Mouse (Mus musculus): Measurements from ENCODE around the gene Cers6. TPM values are rescaled to one million over a fixed set of nuclear protein-coding genes. Genes with fewer than 3 reads are reported as not detected.

Gene Cers6
- polyA plus RNA-seq, 1 experiment = 23.8 TPM

- TF ChIP-seq CTCF (IDR thresholded peaks at IDR 0.05; ENCODE audit: control insufficient read depth, insufficient read depth, low read length) (no peak), POLR2A (IDR thresholded peaks at IDR 0.05; ENCODE audit: borderline replicate concordance, control insufficient read depth, low read depth, low read length) (no peak)
- WGBS = 81% methylated on average over 10 of the region's 10 CpGs
- no peak overlapping the region for H3K27ac ChIP-seq (ENCODE audit: control insufficient read depth, insufficient read depth, low read depth, low read length, poor library complexity)
Measured at GRCm38 (mm10) chr2:69113829-69114547, 252.7 kb downstream of the Cers6 start.

GRCm38 (mm10) chr2:69115921-69116320, 254.7 kb downstream of the Cers6 start:
- no peak for TF ChIP-seq POLR2A (IDR thresholded peaks at IDR 0.05; ENCODE audit: borderline replicate concordance, control insufficient read depth, low read depth, low read length)
- no peak for TF ChIP-seq CTCF (IDR thresholded peaks at IDR 0.05; ENCODE audit: control insufficient read depth, insufficient read depth, low read length)
- Histone ChIP-seq H3K4me1 (ENCODE audit: control insufficient read depth, insufficient read depth, low read length) (no peaks in the 10 kb centered on the region; the same call in 1 of the 2 replicates), H3K4me3 (replicated peaks; ENCODE audit: control insufficient read depth, low read depth, low read length) (no peak overlapping the region), H3K27ac (ENCODE audit: control insufficient read depth, insufficient read depth, low read depth, low read length, poor library complexity) (no peak overlapping the region)
- 81% methylated on average over 3 of the region's 3 CpGs for WGBS

More at GRCm38 (mm10) chr2:69113829-69114547, 252.7 kb downstream of the Cers6 start:
- Histone ChIP-seq H3K4me1 (ENCODE audit: control insufficient read depth, insufficient read depth, low read length) (no peaks in the 10 kb centered on the region; the same call in 1 of the 2 replicates), H3K4me3 (replicated peaks; ENCODE audit: control insufficient read depth, low read depth, low read length) (no peak overlapping the region)

GRCm38 (mm10) chr2:69116767-69117166, 255.5 kb downstream of the Cers6 start:
- Histone ChIP-seq H3K4me1 (ENCODE audit: control insufficient read depth, insufficient read depth, low read length) (no peaks in the 10 kb centered on the region; the same call in 1 of the 2 replicates), H3K27ac (ENCODE audit: control insufficient read depth, insufficient read depth, low read depth, low read length, poor library complexity) (no peak overlapping the region), H3K4me3 (replicated peaks; ENCODE audit: control insufficient read depth, low read depth, low read length) (no peak overlapping the region)
- WGBS = 71% methylated on average over 4 of the region's 4 CpGs
- TF ChIP-seq POLR2A (IDR thresholded peaks at IDR 0.05; ENCODE audit: borderline replicate concordance, control insufficient read depth, low read depth, low read length) (no peak), CTCF (IDR thresholded peaks at IDR 0.05; ENCODE audit: control insufficient read depth, insufficient read depth, low read length) (no peak)

DNA sequence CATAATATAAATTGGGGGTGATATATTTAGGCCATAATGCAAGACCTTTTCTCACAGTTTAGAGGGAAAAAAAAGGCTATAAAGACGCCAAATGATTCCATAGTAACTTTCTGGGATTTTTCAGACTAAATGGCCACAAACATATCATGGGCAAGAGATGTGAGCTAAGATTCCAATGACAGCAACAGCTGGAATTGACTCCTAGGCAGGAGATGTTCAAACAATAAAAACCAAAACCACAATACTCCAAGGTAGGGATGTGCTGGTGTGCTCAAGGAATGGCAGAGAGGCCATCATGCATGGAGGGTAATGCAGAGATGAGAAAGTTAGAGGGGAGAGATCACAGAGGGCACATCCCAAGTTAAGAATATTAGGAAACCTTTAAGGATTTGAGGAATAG, 257.8 kb downstream of the Cers6 start:
- WGBS = 75% methylated on average over 1 of the region's 1 CpGs
- H3K27ac ChIP-seq (ENCODE audit: control insufficient read depth, insufficient read depth, low read depth, low read length, poor library complexity) = no peak overlapping the region
- H3K4me3 ChIP-seq (replicated peaks; ENCODE audit: control insufficient read depth, low read depth, low read length) = no peak overlapping the region
- TF ChIP-seq POLR2A (IDR thresholded peaks at IDR 0.05; ENCODE audit: borderline replicate concordance, control insufficient read depth, low read depth, low read length) (no peak), CTCF (IDR thresholded peaks at IDR 0.05; ENCODE audit: control insufficient read depth, insufficient read depth, low read length) (no peak)
- H3K4me1 ChIP-seq (ENCODE audit: control insufficient read depth, insufficient read depth, low read length) = no peaks in the 10 kb centered on the region; the same call in 1 of the 2 replicates

GRCm38 (mm10) chr2:69119718-69120117, 258.5 kb downstream of the Cers6 start:
- Histone ChIP-seq H3K4me3 (replicated peaks; ENCODE audit: control insufficient read depth, low read depth, low read length) (no peak overlapping the region), H3K27ac (ENCODE audit: control insufficient read depth, insufficient read depth, low read depth, low read length, poor library complexity) (no peak overlapping the region), H3K4me1 (ENCODE audit: control insufficient read depth, insufficient read depth, low read length) (no peaks in the 10 kb centered on the region; the same call in 1 of the 2 replicates)
- 69% methylated on average over 2 of the region's 2 CpGs for WGBS
- TF ChIP-seq CTCF (IDR thresholded peaks at IDR 0.05; ENCODE audit: control insufficient read depth, insufficient read depth, low read length) (no peak), POLR2A (IDR thresholded peaks at IDR 0.05; ENCODE audit: borderline replicate concordance, control insufficient read depth, low read depth, low read length) (no peak)

- Histone ChIP-seq H3K4me3 (replicated peaks; ENCODE audit: control insufficient read depth, low read depth, low read length) (no peak overlapping the region), H3K27ac (ENCODE audit: control insufficient read depth, insufficient read depth, low read depth, low read length, poor library complexity) (no peak overlapping the region), H3K4me1 (ENCODE audit: control insufficient read depth, insufficient read depth, low read length) (no peaks in the 10 kb centered on the region; the same call in 1 of the 2 replicates)
- no peak for TF ChIP-seq CTCF (IDR thresholded peaks at IDR 0.05; ENCODE audit: control insufficient read depth, insufficient read depth, low read length)
- no peak for TF ChIP-seq POLR2A (IDR thresholded peaks at IDR 0.05; ENCODE audit: borderline replicate concordance, control insufficient read depth, low read depth, low read length)
- WGBS = 75% methylated on average over 4 of the region's 4 CpGs
Measured at GRCm38 (mm10) chr2:69121681-69122080, 260.4 kb downstream of the Cers6 start.

- H3K4me1 ChIP-seq (ENCODE audit: control insufficient read depth, insufficient read depth, low read length) = peaks cover 5% of the 10 kb centered on the region
- TF ChIP-seq CTCF (IDR thresholded peaks at IDR 0.05; ENCODE audit: control insufficient read depth, insufficient read depth, low read length) (no peak), POLR2A (IDR thresholded peaks at IDR 0.05; ENCODE audit: borderline replicate concordance, control insufficient read depth, low read depth, low read length) (no peak)
- WGBS = 30% methylated on average over 3 of the region's 3 CpGs
- no peak overlapping the region for H3K27ac ChIP-seq (ENCODE audit: control insufficient read depth, insufficient read depth, low read depth, low read length, poor library complexity)
- no peak overlapping the region for H3K4me3 ChIP-seq (replicated peaks; ENCODE audit: control insufficient read depth, low read depth, low read length)
Measured at GRCm38 (mm10) chr2:69125425-69125824, 264.2 kb downstream of the Cers6 start.

DNA sequence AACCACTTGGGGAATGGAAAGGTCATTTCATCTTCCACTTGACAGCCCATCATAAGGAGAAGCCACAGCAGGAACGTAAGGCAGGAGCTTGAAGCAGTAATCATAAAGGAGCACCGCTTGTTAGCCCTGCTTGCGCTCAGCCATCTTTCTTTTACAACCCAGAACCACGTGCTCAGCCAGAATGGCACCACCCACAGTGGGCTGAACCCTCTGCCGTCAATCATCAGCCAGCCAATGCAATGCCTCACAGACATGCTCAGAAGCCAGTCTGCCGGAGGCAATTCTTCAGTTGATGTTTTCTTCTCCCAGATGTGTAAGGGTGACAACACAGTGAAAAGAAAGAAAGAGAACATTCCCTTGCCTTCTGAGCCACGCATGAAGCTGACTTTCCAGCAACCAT, 267.1 kb downstream of the Cers6 start:
- Histone ChIP-seq H3K4me3 (replicated peaks; ENCODE audit: control insufficient read depth, low read depth, low read length) (no peak overlapping the region), H3K27ac (ENCODE audit: control insufficient read depth, insufficient read depth, low read depth, low read length, poor library complexity) (no peak overlapping the region), H3K4me1 (ENCODE audit: control insufficient read depth, insufficient read depth, low read length) (peaks cover 5% of the 10 kb centered on the region)
- no peak for TF ChIP-seq CTCF (IDR thresholded peaks at IDR 0.05; ENCODE audit: control insufficient read depth, insufficient read depth, low read length)
- TF ChIP-seq POLR2A (IDR thresholded peaks at IDR 0.05; ENCODE audit: borderline replicate concordance, control insufficient read depth, low read depth, low read length) = no peak
- 62% methylated on average over 7 of the region's 7 CpGs for WGBS

Data from bone marrow, adult 2 months (tissue).